Mouse (Mus musculus) stomach, embryonic 14.5 days (tissue): ENCODE results near the gene Ldlrad3. TPM values are rescaled to one million over a fixed set of nuclear protein-coding genes. Genes with fewer than 3 reads are reported as not detected.

Experiments used
- ATAC-seq: fragments of 200-750 bp; cut with Nextera tagmentation; 2 replicates; pipeline ENCODE4 v1.8.0; 2017; ENCODE audit warnings: low read depth, moderate TSS enrichment; ENCODE audit not compliant: insufficient number of reproducible peaks, insufficient read depth, low FRiP score
- H3K27ac ChIP-seq: fragments of 300-500 bp; sonication (generic); 2 replicates; pipeline ENCODE4 v1.5.1; 2014; ENCODE audit warnings: mild to moderate bottlenecking, low read length, moderate library complexity, mixed read lengths
- H3K27me3 ChIP-seq: fragments of 300-500 bp; sonication (generic); 2 replicates; pipeline ENCODE4 v1.6.1; 2014; ENCODE audit warnings: low read length, control low read depth, mixed read lengths; ENCODE audit not compliant: control insufficient read depth, insufficient read depth
- H3K36me3 ChIP-seq: fragments of 300-500 bp; sonication (generic); 2 replicates; pipeline ENCODE4 v1.6.1; 2014; ENCODE audit warnings: mild to moderate bottlenecking, control low read depth, low read length, moderate library complexity, mixed read lengths; ENCODE audit not compliant: control insufficient read depth, insufficient read depth
- H3K4me1 ChIP-seq: fragments of 300-500 bp; sonication (generic); 2 replicates; pipeline ENCODE4 v1.6.1; 2014; ENCODE audit warnings: low read length, control low read depth, mixed read lengths; ENCODE audit not compliant: control insufficient read depth, insufficient read depth
- H3K4me2 ChIP-seq: fragments of 300-500 bp; sonication (generic); replicated peaks from 2 replicates; pipeline ENCODE4 v1.6.1; 2014; ENCODE audit warnings: low read depth, low read length, control low read depth
- H3K4me3 ChIP-seq: fragments of 300-500 bp; sonication (generic); 2 replicates; pipeline ENCODE4 v1.5.1; 2014; ENCODE audit warnings: low read depth, low read length, control low read depth
- H3K9ac ChIP-seq: fragments of 300-500 bp; sonication (generic); replicated peaks from 2 replicates; pipeline ENCODE4 v1.6.1; 2014; ENCODE audit warnings: low read depth, mild to moderate bottlenecking, control low read depth, low read length, moderate library complexity, mixed read lengths
- H3K9me3 ChIP-seq: fragments of 300-500 bp; sonication (generic); 2 replicates; pipeline ENCODE4 v1.6.1; 2016; ENCODE audit warnings: low read depth, low read length, control low read depth; ENCODE audit not compliant: control insufficient read depth
- whole genome bisulfite sequencing: fragments of 180-500 bp; shearing (Covaris S2); extraction: QIAGEN DNeasy Blood & Tissue Kit; methylation state at CpG from one replicate; pipeline ENCODE4 v1.1.7; 2014; 5-methylcytosine and 5-hydroxymethylcytosine counted together
- polyA plus RNA-seq: library from polyadenylated mRNA; unstranded; fragments of >200 nt; fragmentation: Nextera tagmentation; extraction: Ambion mirVana; gene quantifications from 2 replicates; pipeline ENCODE4 v1.2.1, GENCODE M21; 2014

Ldlrad3 gene
- 52.0 and 52.3 TPM in 2 replicates for polyA plus RNA-seq

DNA sequence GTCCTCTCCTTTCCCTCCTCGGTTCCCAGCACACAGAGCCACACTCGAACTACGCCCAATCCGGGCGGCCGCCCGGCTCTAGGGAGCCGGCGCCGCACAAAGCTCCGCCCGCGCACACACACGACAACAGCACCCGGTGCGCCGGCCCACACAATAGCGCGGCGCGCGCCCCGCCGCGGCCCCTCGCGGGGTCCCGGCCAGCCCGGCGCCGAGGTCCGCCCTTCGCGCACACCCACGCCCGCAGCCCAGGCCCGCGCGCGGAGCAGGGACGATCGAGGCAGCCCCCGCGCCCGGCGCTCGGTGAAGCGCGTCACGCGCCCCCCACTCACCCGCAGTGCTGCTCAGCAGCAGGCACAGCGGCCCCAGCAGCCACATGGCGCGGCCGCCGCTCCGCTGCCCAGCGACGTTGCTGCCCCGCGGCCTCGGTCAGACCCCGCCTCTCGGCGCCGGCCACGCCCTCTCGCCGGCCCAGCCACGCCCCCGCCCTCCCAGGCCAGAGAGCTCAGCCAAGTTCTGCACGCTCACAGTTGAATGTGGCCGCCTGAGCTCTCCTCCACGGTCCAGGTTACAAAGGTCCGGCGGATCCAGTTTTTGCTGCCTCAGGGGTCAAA is at the start of gene Ldlrad3:
Gene Ldlrad3 (minus strand): TSS at position 435 of the 611 bp plus-strand sequence.
- H3K9me3 ChIP-seq, result no peaks in the 10 kb centered on the region

DNA sequence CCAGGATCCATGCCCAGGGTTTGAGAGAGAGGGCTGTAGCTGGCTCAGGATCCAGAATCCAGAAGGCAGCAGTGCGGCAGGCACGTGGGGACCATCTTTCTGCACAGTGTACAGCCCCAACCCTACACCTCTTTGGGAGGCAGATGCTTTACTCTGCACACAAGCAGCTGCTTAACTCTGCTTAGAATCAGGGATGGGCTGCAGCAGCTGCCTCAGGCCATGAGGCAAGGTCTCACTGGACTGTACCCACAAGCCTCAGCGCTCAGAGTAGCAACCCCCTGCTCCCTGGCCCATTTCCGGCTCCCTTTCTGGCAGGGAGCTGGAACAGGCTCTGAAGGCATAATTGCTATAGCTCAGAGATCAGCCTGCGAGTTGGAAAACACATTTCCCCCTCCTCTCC is 45.3 kb upstream of the Ldlrad3 start:
- Histone ChIP-seq H3K4me3 (no peak overlapping the region), H3K36me3 (no peaks in the 10 kb centered on the region), H3K27me3 (no peaks in the 10 kb centered on the region), H3K9me3 (no peaks in the 10 kb centered on the region), H3K9ac (no peak overlapping the region), H3K27ac (peak overlapping the region; percentile 33; the same call in 1 of the 2 replicates), H3K4me1 (peaks cover 5% of the 10 kb centered on the region; the same call in 1 of the 2 replicates), H3K4me2 (no peak overlapping the region)
- 36% methylated on average over 5 of the region's 5 CpGs for WGBS
- peak; percentile 72; the same call in 1 of the 2 replicates for ATAC-seq

More for the DNA sequence above, at the start of gene Ldlrad3:
- H3K36me3 ChIP-seq, result no peaks in the 10 kb centered on the region
- WGBS, result 0% methylated on average over 55 of the region's 77 CpGs
- H3K4me1 ChIP-seq, result peaks cover 15% of the 10 kb centered on the region; the same call in 1 of the 2 replicates
- peak within 1 kb of the TSS; percentile 56 for H3K4me3 ChIP-seq
- no peaks in the 10 kb centered on the region for H3K27me3 ChIP-seq
- H3K27ac ChIP-seq, result peak within 1 kb of the TSS; percentile 85
- peak; percentile 95 for ATAC-seq
- H3K9ac ChIP-seq, result peak within 1 kb of the TSS; percentile 54
- peak within 1 kb of the TSS; percentile 78 for H3K4me2 ChIP-seq

DNA sequence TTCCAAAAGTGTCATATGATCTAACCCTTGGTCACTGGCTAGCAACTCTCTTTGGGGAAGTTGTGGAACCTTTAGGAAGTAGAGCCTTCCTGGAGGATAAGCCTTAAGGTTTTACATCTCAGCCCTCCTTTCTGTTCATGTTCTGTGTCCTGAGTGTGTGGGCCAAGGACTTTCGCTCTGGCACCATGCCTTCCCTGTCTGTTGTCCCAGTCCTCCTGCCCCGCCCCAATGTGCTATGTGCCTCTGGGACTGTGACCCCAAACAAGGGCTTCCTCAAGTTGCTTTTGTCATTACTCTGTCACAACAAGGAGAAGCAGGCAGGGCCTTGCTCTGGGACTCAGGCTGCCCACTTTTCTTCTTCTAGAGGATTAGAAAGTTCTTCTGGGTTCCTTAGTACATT is 42.9 kb upstream of the Ldlrad3 start:
- no peaks in the 10 kb centered on the region for H3K36me3 ChIP-seq
- WGBS, result 95% methylated on average over 2 of the region's 2 CpGs
- H3K27me3 ChIP-seq, result no peaks in the 10 kb centered on the region
- peaks cover 5% of the 10 kb centered on the region; the same call in 1 of the 2 replicates for H3K4me1 ChIP-seq
- ATAC-seq, result no peak
- no peaks in the 10 kb centered on the region for H3K9me3 ChIP-seq
- no peak overlapping the region for H3K9ac ChIP-seq
- H3K4me2 ChIP-seq, result no peak overlapping the region
- H3K4me3 ChIP-seq, result no peak overlapping the region
- no peak overlapping the region for H3K27ac ChIP-seq

- H3K27me3 ChIP-seq, result no peaks in the 10 kb centered on the region
- no peak overlapping the region for H3K9ac ChIP-seq
- H3K9me3 ChIP-seq, result no peaks in the 10 kb centered on the region
- ATAC-seq, result no peak
- H3K36me3 ChIP-seq, result no peaks in the 10 kb centered on the region
- peaks cover 5% of the 10 kb centered on the region; the same call in 1 of the 2 replicates for H3K4me1 ChIP-seq
- H3K4me3 ChIP-seq, result no peak overlapping the region
- no peak overlapping the region for H3K4me2 ChIP-seq
- no peak overlapping the region for H3K27ac ChIP-seq
- WGBS, result 59% methylated on average over 5 of the region's 5 CpGs
Measured at GRCm38 (mm10) chr2:102228331-102228730, 42.1 kb upstream of the Ldlrad3 start.

DNA sequence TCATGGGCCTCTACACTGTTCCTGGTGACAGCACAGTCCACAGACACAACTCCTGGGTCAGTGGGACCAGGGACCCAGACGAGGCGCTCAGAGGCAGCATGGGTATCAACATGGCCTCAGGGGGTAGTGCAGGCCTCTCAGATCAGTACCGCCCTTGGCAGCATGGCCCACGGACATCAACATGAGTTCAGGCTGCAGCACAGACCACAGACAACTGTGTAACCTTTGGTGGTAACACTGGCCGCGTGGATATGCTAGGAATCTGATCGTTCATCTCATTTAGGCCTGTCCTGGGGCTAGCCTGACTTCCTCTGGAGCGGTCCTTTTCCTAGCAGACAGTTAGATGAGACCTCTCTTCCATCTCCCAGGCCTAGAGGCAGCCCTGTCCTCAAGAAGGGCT is 41.7 kb upstream of the Ldlrad3 start:
- Histone ChIP-seq H3K27ac (no peak overlapping the region), H3K9me3 (no peaks in the 10 kb centered on the region), H3K27me3 (no peaks in the 10 kb centered on the region), H3K9ac (no peak overlapping the region), H3K4me1 (peaks cover 5% of the 10 kb centered on the region; the same call in 1 of the 2 replicates), H3K4me3 (no peak overlapping the region), H3K4me2 (no peak overlapping the region), H3K36me3 (no peaks in the 10 kb centered on the region)
- WGBS, result 83% methylated on average over 8 of the region's 8 CpGs
- no peak for ATAC-seq

DNA sequence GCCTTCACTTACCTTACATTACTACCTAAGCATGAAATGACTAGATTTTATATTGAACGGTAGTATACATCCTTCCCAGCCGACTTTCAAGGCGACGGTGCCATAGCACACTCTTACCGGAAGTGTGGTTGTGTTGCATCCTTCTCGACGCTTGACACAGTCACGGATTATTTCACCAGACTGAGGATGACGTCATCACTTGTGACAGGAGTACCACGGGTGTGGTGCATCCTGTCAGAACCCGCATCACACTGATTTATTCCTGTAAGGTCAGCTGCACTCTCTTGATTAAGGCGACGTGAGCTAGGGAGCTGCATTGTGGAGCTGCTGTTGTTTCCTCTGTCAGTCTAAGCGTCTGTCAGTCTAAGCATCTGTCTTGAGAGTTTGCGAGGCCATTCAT is 40.1 kb upstream of the Ldlrad3 start:
- no peaks in the 10 kb centered on the region for H3K9me3 ChIP-seq
- H3K27me3 ChIP-seq, result no peaks in the 10 kb centered on the region
- H3K4me3 ChIP-seq, result no peak overlapping the region
- no peak overlapping the region for H3K27ac ChIP-seq
- no peak overlapping the region for H3K9ac ChIP-seq
- ATAC-seq, result no peak
- WGBS, result 73% methylated on average over 15 of the region's 15 CpGs
- H3K4me2 ChIP-seq, result no peak overlapping the region
- peaks cover under 1% of the 10 kb centered on the region; the same call in 1 of the 2 replicates for H3K4me1 ChIP-seq
- H3K36me3 ChIP-seq, result no peaks in the 10 kb centered on the region

GRCm38 (mm10) chr2:102223355-102224128 is 37.4 kb upstream of the Ldlrad3 start:
- Histone ChIP-seq H3K9me3 (no peaks in the 10 kb centered on the region), H3K9ac (no peak overlapping the region), H3K4me1 (no peaks in the 10 kb centered on the region), H3K27ac (no peak overlapping the region), H3K4me2 (no peak overlapping the region), H3K27me3 (no peaks in the 10 kb centered on the region), H3K36me3 (no peaks in the 10 kb centered on the region), H3K4me3 (no peak overlapping the region)
- ATAC-seq, result no peak
- 30% methylated on average over 11 of the region's 11 CpGs for WGBS

DNA sequence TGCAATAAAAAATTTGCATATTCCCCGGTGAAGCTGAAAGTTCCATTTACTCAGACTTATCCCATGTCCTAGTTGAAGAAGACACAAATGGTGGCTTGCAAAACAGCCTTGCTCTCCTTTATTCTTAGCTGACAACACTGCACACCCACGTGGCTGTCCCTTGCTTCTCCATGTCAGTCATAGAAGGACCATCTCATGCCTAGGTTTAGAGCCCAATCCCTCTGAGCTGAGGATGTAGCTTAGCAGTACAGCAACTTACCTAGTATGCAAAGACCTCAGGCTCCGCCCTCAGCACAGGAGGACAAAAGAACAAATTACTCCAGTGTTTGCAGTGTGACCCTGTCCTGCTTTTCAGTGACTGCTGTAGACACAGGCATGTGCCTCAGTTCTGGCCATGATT is 36.6 kb upstream of the Ldlrad3 start:
- Histone ChIP-seq H3K9me3 (no peaks in the 10 kb centered on the region), H3K4me3 (no peak overlapping the region), H3K27me3 (no peaks in the 10 kb centered on the region), H3K36me3 (no peaks in the 10 kb centered on the region), H3K4me1 (no peaks in the 10 kb centered on the region), H3K4me2 (no peak overlapping the region), H3K9ac (no peak overlapping the region), H3K27ac (no peak overlapping the region)
- 54% methylated on average over 3 of the region's 3 CpGs for WGBS
- ATAC-seq, result no peak
